Mouse (Mus musculus): ENCODE results near the gene Eif3l. TPM values are rescaled to one million over a fixed set of nuclear protein-coding genes. Genes with fewer than 3 reads are reported as not detected.

The Eif3l gene
- polyA plus RNA-seq, 1 experiment: 9.1 TPM

- Histone ChIP-seq H3K4me3 (replicated peaks) (no peak overlapping the region), H3K36me3 (replicated peaks; ENCODE audit: low read length) (peaks cover 44% of the 10 kb centered on the region), H3K27me3 (replicated peaks) (peaks cover 7% of the 10 kb centered on the region), H3K4me1 (peaks cover 37% of the 10 kb centered on the region), H3K9me3 (no peaks in the 10 kb centered on the region)
- TF ChIP-seq FLI1 (IDR thresholded peaks at IDR 0.05; ENCODE audit: low read length): no peak
- no peak for TF ChIP-seq GATA1 (IDR thresholded peaks at IDR 0.05; ENCODE audit: borderline replicate concordance, low read length)
Measured at GRCm38 (mm10) chr15:79111774-79112173, 36.8 kb downstream of the Eif3l start.

GRCm38 (mm10) chr15:79115276-79115675 is 40.3 kb downstream of the Eif3l start:
- H3K4me3 ChIP-seq (replicated peaks): no peak overlapping the region
- peaks cover 11% of the 10 kb centered on the region for H3K4me1 ChIP-seq
- no peaks in the 10 kb centered on the region for H3K9me3 ChIP-seq
- no peaks in the 10 kb centered on the region for H3K27me3 ChIP-seq (replicated peaks)
- peaks cover 77% of the 10 kb centered on the region for H3K36me3 ChIP-seq (replicated peaks; ENCODE audit: low read length)
- TF ChIP-seq GATA1 (IDR thresholded peaks at IDR 0.05; ENCODE audit: borderline replicate concordance, low read length): no peak
- no peak for TF ChIP-seq FLI1 (IDR thresholded peaks at IDR 0.05; ENCODE audit: low read length)

- Histone ChIP-seq H3K27me3 (replicated peaks) (no peaks in the 10 kb centered on the region), H3K4me3 (replicated peaks) (no peak overlapping the region), H3K4me1 (peaks cover 26% of the 10 kb centered on the region), H3K36me3 (replicated peaks; ENCODE audit: low read length) (peaks cover 98% of the 10 kb centered on the region), H3K9me3 (no peaks in the 10 kb centered on the region)
- no peak for TF ChIP-seq FLI1 (IDR thresholded peaks at IDR 0.05; ENCODE audit: low read length)
Measured at GRCm38 (mm10) chr15:79119491-79119890, 44.5 kb downstream of the Eif3l start.

GRCm38 (mm10) chr15:79122119-79122518 is 47.1 kb downstream of the Eif3l start:
- peaks cover 98% of the 10 kb centered on the region for H3K36me3 ChIP-seq (replicated peaks; ENCODE audit: low read length)
- H3K27me3 ChIP-seq (replicated peaks): no peaks in the 10 kb centered on the region
- TF ChIP-seq FLI1 (IDR thresholded peaks at IDR 0.05; ENCODE audit: low read length): no peak
- TF ChIP-seq GATA1 (IDR thresholded peaks at IDR 0.05; ENCODE audit: borderline replicate concordance, low read length): no peak
- H3K9me3 ChIP-seq: no peaks in the 10 kb centered on the region
- H3K4me1 ChIP-seq: peaks cover 33% of the 10 kb centered on the region
- H3K4me3 ChIP-seq (replicated peaks): no peak overlapping the region

GRCm38 (mm10) chr15:79122546-79122945 is 47.6 kb downstream of the Eif3l start:
- Histone ChIP-seq H3K4me1 (peaks cover 33% of the 10 kb centered on the region), H3K9me3 (no peaks in the 10 kb centered on the region), H3K27me3 (replicated peaks) (no peaks in the 10 kb centered on the region), H3K36me3 (replicated peaks; ENCODE audit: low read length) (peaks cover 98% of the 10 kb centered on the region), H3K4me3 (replicated peaks) (no peak overlapping the region)
- TF ChIP-seq GATA1 (IDR thresholded peaks at IDR 0.05; ENCODE audit: borderline replicate concordance, low read length) (no peak), FLI1 (IDR thresholded peaks at IDR 0.05; ENCODE audit: low read length) (no peak)

- no peak for TF ChIP-seq FLI1 (IDR thresholded peaks at IDR 0.05; ENCODE audit: low read length)
- peaks cover 33% of the 10 kb centered on the region for H3K4me1 ChIP-seq
- H3K27me3 ChIP-seq (replicated peaks): no peaks in the 10 kb centered on the region
- peaks cover 98% of the 10 kb centered on the region for H3K36me3 ChIP-seq (replicated peaks; ENCODE audit: low read length)
- no peak overlapping the region for H3K4me3 ChIP-seq (replicated peaks)
- peaks cover 9% of the 10 kb centered on the region for H3K9me3 ChIP-seq
Measured at GRCm38 (mm10) chr15:79123751-79124150, 48.8 kb downstream of the Eif3l start.

GRCm38 (mm10) chr15:79124331-79124875 is 49.4 kb downstream of the Eif3l start:
- Histone ChIP-seq H3K36me3 (replicated peaks; ENCODE audit: low read length) (peaks cover 97% of the 10 kb centered on the region), H3K4me1 (peaks cover 33% of the 10 kb centered on the region), H3K4me3 (replicated peaks) (no peak overlapping the region), H3K27me3 (replicated peaks) (no peaks in the 10 kb centered on the region), H3K9me3 (peaks cover 9% of the 10 kb centered on the region)
- TF ChIP-seq GATA1 (IDR thresholded peaks at IDR 0.05; ENCODE audit: borderline replicate concordance, low read length) (no peak), FLI1 (IDR thresholded peaks at IDR 0.05; ENCODE audit: low read length) (no peak)

GRCm38 (mm10) chr15:79126217-79126932 is 51.4 kb downstream of the Eif3l start:
- Histone ChIP-seq H3K9me3 (peaks cover 9% of the 10 kb centered on the region), H3K4me3 (replicated peaks) (no peak overlapping the region), H3K4me1 (peaks cover 31% of the 10 kb centered on the region), H3K27me3 (replicated peaks) (no peaks in the 10 kb centered on the region), H3K36me3 (replicated peaks; ENCODE audit: low read length) (peaks cover 97% of the 10 kb centered on the region)
- TF ChIP-seq FLI1 (IDR thresholded peaks at IDR 0.05; ENCODE audit: low read length) (no peak), GATA1 (IDR thresholded peaks at IDR 0.05; ENCODE audit: borderline replicate concordance, low read length) (no peak)

- Histone ChIP-seq H3K4me1 (peaks cover 31% of the 10 kb centered on the region), H3K27me3 (replicated peaks) (no peaks in the 10 kb centered on the region), H3K9me3 (peaks cover 9% of the 10 kb centered on the region), H3K36me3 (replicated peaks; ENCODE audit: low read length) (peaks cover 98% of the 10 kb centered on the region), H3K4me3 (replicated peaks) (no peak overlapping the region)
- TF ChIP-seq GATA1 (IDR thresholded peaks at IDR 0.05; ENCODE audit: borderline replicate concordance, low read length) (no peak), FLI1 (IDR thresholded peaks at IDR 0.05; ENCODE audit: low read length) (no peak)
Measured at GRCm38 (mm10) chr15:79127101-79127500, 52.1 kb downstream of the Eif3l start.

GRCm38 (mm10) chr15:79128208-79128607 is 53.2 kb downstream of the Eif3l start:
- Histone ChIP-seq H3K9me3 (peaks cover 9% of the 10 kb centered on the region), H3K4me1 (peaks cover 20% of the 10 kb centered on the region), H3K36me3 (replicated peaks; ENCODE audit: low read length) (peaks cover 98% of the 10 kb centered on the region), H3K27me3 (replicated peaks) (no peaks in the 10 kb centered on the region), H3K4me3 (replicated peaks) (no peak overlapping the region)
- TF ChIP-seq GATA1 (IDR thresholded peaks at IDR 0.05; ENCODE audit: borderline replicate concordance, low read length): no peak
- TF ChIP-seq FLI1 (IDR thresholded peaks at IDR 0.05; ENCODE audit: low read length): no peak

Measured in megakaryocyte, embryonic 14.5 days (primary cell).